Mouse (Mus musculus) testis, postnatal 10 days (tissue): ENCODE data around the gene Dock9.

Source experiments
- DNase-seq: peaks from one replicate; pipeline ENCODE4 v3.0.0; 2021; ENCODE audit warnings: low spot score

Gene Dock9

DNA sequence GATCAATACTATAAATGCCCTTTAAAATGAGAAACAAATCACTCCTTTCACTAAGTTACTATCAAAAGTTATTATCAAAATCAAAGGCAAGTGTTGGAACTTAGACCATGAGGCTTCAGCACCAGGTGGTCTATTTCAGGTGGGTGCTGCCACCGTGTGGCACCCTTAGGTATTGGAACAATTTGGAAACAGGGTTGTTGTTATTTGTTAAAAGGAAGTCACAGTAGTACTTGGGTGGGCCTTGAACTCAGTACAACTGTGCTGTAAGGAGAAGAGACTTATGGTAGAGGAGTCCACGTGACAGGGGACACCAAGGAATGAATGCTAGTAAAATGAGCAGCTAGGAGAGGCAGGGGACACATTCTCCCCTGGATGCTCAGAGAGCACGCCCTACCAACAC, 218.6 kb downstream of the Dock9 start:
- peak; percentile 78 for DNase-seq

DNA sequence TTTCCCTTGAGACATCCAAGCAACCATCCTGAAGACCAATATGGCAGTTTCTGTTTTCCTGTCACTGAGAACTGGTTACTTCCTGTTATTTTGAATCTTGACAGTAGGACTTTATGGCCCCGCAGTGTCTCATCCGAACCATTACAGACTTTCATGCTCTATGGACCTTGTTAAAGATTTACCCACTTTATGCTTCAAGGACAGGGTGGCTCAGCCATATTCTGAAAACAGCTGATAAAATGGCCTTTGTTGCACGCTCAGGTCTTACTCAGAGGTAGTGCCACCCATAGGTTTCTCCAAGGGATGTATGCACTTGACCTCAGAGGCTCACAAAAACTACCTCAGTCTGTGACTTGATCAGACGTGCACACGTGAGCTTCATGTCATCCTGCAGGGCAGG, 224.2 kb downstream of the Dock9 start:
- DNase-seq, result no peak

DNA sequence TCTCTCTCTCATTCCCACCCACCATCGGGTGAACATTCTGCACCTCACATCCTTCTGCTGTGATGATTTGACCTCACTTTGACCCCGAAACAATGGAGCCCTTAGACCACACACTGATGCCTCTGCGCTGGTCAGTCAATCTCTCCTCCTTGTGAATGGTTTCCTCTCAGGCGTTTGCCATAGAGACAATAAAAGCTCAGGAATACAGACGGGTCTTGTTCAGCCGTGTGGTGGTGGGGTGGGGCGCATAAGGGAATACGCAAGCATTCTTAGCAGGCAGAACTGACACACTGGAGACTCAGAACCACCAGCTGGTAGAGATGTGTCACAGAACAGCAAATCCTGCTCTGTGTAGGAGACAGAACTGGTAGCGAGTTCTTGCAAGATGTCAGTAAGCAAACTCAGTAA, 230.8 kb downstream of the Dock9 start:
- no peak for DNase-seq

DNA sequence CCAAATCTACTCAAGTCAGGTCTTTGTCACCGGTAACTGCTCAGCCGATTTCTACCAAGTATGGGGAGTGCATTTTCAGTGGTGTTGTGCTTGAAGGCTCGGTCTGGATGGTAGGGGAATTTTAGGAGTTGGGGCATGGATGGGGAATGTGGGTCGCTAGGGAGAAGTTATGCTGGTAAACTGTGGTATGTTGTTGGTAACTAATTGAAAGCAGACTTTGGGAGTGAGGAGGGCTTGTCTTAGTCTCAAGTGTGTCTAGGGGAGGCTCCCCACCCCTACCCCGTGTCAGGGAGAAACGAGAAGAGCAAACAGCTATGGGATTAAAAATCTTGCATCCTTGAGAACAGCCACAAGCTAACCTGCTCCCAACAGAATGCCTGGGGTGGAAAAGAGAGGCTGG, 231.7 kb downstream of the Dock9 start:
- no peak for DNase-seq

DNA sequence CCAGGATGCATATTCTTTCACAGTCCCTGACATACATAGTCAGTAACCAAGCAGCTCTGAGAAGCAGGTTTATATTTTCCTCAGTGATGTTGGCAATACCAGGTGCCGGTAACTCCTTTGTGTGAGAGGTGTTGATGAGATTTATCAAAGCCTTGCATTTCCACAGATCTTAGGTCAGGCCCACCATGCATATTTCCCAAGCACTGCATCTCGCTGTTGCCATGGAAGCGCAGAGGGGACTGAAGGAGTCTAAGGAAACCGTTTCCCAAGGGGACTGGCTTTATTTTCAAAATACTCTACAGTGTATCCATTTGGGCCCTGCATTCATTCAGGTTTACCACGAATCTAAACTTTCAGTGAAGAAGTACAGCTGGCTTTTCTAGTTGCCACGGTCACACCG, 233.0 kb downstream of the Dock9 start:
- no peak for DNase-seq

DNA sequence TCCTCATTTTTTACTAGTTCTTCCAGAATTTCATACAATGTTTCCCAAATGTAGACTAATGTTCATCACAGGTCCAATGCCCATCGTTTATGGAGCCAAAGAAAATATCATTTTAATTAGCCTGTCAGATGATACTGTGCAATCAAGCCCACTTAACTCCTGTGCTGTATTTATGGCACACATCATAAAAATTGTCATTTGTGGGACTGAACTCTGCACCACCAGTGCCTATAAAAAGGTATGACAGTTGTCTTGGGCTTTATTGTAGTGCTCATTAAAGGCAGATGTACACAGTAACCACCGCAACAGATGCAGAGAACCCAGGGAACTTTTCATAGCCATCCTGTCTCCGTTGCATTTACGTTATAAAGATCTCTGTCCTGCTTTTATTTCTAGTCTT, 233.7 kb downstream of the Dock9 start:
- no peak for DNase-seq

GRCm38 (mm10) chr14:121559026-121559425, 238.6 kb downstream of the Dock9 start:
- DNase-seq, result no peak

DNA sequence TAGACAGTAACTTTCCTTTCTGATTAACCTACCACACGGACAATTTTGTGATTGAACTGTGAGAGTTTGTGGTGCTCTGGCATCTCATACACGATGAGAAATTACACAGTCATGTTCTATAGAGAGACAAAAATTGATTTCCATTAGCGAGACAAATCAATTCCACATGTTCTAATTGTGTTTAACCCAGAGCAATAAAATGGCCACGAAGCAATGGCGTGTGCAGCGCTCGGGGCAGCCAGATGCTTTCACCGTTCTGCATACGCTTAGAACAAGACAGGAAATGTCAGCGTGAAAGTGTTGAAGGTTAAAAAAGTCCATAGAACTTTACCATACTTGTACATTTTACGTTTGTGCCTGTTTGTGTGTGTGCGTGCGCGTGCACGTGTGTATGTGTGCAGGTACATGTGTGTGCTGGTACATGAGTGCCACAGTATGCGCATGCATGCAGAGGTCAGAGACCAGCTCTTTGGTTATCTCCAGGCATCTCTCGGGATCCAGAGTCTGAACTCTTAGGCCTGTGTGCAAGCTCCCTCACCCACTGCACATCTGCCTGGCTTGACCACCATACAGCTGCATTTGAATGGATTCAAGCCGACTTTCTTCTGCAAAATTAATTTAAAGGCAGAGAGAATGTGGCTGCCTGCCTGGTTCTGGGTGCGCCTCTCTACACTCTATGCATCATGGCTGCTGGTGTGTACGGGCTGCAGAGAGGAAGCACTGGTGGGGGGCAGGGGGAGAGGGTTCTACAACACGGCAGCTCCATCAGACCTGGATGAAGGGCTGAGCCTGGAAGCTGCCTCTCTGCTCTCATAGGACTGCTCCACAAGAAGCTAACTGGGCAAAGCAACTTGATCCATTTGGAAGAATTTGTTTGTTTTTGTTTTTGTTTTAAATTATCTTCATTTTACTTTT, 241.0 kb downstream of the Dock9 start:
- DNase-seq, result no peak

DNA sequence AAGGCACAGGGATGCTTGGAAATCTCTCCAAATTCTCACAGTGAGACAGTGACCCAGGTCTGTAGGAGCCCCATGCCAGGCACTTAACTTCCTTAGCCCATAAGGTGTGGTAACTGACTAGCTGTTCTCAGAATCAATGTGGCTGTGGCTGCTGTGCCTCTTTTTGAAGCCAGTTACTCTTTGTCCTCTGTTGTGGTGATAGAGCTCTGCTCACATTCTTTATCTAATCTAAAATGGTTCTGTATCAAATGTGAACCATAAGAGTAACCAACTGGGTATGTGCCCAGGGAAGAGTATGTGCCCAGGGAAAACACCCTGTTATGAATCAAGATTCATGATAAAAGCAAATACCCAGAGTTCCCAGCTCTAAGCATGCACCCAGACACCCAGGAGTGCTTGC, 243.9 kb downstream of the Dock9 start:
- no peak for DNase-seq

DNA sequence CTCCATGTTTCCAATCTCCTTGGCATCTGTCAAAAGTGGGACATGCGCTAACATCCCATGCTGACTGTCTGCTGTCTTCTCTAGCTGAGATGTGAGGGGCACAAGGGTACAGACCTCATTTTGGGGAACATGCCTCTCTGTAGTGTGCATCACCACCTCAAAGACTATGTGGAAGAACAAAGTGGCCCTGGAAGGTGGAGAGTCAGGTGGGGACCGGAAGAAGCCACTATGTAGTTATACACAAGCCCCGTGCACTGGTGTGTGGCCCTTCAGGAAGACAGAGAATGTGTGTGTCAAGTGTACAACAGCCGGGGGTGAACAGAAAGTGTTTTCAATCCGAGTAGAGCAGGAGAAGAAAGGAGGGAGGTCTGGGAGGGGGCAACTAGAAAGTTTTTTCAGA, 245.1 kb downstream of the Dock9 start:
- no peak for DNase-seq

- DNase-seq, result no peak
These were observed 247.8 kb downstream of the Dock9 start for GRCm38 (mm10) chr14:121549834-121550233.

DNA sequence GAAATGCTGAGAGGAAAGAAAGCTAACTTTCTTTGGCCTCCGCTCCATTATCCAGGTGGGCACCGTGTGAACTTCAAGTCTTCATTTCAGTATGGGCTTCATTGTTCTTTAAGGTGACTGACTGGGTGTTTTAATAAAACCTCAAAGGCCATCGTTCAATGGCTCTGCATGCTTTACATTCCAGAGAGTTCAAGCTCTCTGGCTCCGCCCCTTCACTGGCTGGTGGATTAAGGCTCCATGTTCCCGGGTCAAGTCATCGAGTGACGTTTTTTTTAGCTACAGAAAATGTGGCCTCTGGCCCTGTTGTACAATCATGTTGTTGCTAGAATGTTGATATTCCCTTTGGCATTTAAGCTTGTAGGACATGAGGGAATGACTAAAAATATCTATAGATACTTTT, 249.9 kb downstream of the Dock9 start:
- DNase-seq, result no peak

- DNase-seq, result no peak
These were observed 251.0 kb downstream of the Dock9 start for GRCm38 (mm10) chr14:121546621-121547020.

GRCm38 (mm10) chr14:121545551-121546331, 251.9 kb downstream of the Dock9 start:
- no peak for DNase-seq

GRCm38 (mm10) chr14:121541262-121541661, 256.4 kb downstream of the Dock9 start:
- no peak for DNase-seq

- no peak for DNase-seq
These were observed 263.1 kb downstream of the Dock9 start for GRCm38 (mm10) chr14:121534501-121534900.

DNA sequence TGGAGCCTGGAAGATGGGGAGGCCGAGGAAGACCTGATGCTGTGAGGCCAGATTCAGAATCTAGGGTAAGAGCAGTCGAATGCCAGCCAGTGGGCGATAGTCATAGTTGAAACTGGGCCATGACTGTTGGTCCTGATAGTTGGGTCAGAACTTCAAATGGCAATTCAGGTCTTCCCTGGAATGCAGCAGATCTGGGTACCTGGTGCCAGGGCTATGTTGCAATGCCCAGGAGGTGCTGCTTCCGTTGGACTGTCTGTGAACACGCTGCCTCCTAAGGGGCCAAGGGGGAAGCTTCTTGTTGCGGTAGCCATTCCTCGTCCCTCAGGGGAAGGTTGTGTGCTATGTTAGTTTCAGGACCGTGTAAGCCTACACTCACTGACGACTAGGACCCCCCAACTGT, 266.8 kb downstream of the Dock9 start:
- DNase-seq, result no peak

GRCm38 (mm10) chr14:121527883-121528282, 269.8 kb downstream of the Dock9 start:
- no peak for DNase-seq

DNA sequence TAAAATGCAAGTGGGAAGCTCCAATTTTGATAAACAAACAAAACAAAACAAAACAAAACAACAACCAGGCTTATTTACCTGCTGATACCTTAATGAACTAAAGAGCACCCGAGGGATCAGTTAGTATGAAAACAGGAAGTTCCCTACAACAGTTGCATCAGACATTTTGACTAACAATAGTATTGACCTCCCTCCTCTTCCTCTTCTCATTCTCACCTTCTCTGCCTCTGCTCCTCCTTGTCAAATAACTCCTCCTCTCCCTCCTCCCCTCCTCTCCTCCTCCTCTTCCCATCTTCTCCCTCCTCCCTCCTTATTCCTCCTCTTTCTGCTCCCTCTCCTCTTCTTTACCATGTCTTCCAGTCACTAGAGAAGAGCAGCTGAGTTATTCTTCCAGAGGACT, 270.4 kb downstream of the Dock9 start:
- no peak for DNase-seq

- no peak for DNase-seq
These were observed 275.9 kb downstream of the Dock9 start for GRCm38 (mm10) chr14:121521709-121522108.

GRCm38 (mm10) chr14:121516881-121517280, 280.8 kb downstream of the Dock9 start:
- DNase-seq, result no peak

GRCm38 (mm10) chr14:121508929-121509328, 288.7 kb downstream of the Dock9 start:
- DNase-seq, result no peak

GRCm38 (mm10) chr14:121506336-121506735, 291.3 kb downstream of the Dock9 start:
- DNase-seq, result no peak
